Mouse (Mus musculus) natural killer cell, adult 2 months (primary cell): ENCODE measurements at regions not wholly inside any gene's neighbourhood (a gene's known extent, or its start where the extent isn't known, plus 50 kb on each side); places are given as distances from the start of the nearest gene placed in this dataset.

Experiments
- DNase-seq, 2 experiments: peaks; one replicate each; pipeline ENCODE4 v3.0.0; 2022; ENCODE audit warnings: low spot score in 2 of 2

- no peak for DNase-seq
These were observed 105.9 kb upstream of the Fam241a start for GRCm38 (mm10) chr3:128001924-128002501.

- DNase-seq = no peak
These were observed 99.6 kb upstream of the Fam241a start for GRCm38 (mm10) chr3:127995678-127996077.

GRCm38 (mm10) chr3:127987583-127987982 lies 91.5 kb upstream of the Fam241a start:
- no peak for DNase-seq

DNA sequence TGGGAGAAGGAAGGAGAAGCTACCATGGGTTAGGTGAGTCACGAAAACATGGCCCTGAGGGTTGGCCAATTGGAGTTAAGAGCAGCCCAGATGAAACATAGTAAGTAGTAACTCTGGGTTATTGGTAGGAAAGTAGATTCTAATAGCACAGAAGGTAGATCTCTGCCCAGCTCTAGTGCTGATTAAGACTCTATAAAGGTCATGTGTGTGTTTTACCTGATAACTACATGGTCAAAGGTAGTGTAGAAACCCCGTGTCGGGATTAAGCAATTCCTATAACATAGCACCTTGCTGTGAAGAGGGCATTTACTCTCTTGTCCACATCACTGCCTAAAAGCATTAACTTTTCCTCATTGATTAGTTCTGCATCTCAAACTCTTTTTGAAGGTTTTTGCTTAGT lies 89.0 kb upstream of the Fam241a start:
- no peak for DNase-seq

GRCm38 (mm10) chr3:127977240-127977639 lies 81.1 kb upstream of the Fam241a start:
- DNase-seq = no peak

GRCm38 (mm10) chr3:127970891-127971290 lies 74.8 kb upstream of the Fam241a start:
- DNase-seq = peak; percentile 16 to 34

DNA sequence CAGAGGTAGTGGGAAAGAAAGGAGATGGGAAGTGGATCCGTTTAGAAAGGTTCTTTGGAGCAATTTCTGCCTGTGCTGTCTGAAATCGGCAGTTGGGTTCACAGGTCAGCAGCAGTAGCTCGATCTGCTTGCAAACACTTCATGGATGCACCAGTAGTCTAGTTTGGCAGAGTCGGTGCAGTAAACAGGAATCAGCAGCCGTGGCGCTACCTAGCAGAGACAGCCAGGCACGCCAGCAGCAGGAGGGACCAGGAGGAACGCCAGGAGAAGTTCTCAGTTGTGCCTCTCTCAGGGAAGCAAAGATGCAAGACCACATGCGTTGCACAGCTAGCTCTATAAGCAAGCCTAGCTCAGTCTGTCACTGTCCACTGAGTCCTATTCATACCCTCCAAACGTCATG lies 71.0 kb upstream of the Fam241a start:
- DNase-seq = no peak

DNA sequence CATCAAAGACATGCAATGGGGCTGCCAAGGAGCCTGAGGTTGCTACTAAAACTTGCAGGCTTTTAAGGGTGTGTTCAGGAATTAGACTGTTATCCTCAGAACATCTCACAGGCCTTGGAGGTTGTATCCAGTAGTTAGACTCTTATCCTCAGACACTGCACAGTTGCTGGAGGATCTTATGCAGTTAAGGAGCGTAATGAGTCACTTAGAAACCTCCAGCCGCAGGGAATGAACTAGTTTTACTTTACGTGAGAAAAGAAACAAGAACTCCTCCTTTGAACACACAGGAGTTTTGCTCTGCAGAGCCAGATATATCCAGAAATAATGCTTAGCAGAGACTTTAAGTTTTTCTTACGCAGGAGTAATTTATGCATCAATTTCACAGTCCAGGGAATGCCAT lies 70.1 kb upstream of the Fam241a start:
- no peak for DNase-seq

- no peak for DNase-seq
These were observed 63.0 kb upstream of the Fam241a start for GRCm38 (mm10) chr3:127958919-127959684.

DNA sequence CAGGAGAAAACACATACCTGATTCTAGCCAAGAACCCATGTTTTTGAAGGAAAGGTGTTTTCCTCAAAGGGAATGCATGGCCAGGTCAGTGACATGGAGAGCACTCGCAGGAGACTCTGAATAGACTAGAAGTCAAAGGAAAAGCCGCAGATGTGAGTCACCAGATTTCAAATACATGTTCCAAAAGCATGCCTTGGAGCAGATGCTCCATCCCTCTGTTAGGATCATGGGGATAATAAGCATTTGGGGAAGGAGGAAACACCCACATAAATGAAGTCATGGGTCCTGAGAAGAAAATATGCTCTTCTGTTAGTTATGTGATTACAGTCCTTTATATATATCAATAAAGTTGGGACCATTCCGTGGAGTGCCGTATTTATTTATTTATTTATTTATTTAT lies 58.7 kb upstream of the Fam241a start:
- no peak for DNase-seq

DNA sequence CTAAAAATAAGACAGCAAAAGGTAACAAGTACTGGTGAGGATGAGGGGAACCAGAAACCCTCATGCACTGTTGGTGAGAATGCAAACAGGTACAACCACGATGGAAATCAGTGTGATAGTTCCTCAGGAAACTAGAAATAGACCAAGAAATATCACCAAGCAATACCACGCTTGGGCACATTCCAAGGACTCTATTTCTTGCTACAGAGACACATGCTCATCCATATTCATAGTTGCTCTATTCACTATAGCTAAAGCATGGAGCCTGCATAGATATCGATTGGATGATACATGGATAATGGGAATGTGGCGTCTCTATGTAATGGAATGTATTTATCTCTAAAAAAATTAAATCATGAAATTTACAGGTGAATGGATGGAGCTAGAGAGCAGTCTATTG lies 57.5 kb upstream of the Fam241a start:
- no peak for DNase-seq

GRCm38 (mm10) chr3:127948898-127949620 lies 52.9 kb upstream of the Fam241a start:
- peak; percentile 30 to 54 for DNase-seq

- DNase-seq = no peak
These were observed 52.2 kb upstream of the Fam241a start for GRCm38 (mm10) chr3:127948326-127948725.
